Mouse (Mus musculus) embryonic facial prominence, embryonic 14.5 days (tissue): Measurements from ENCODE around the gene Sv2b. TPM values are rescaled to one million over a fixed set of nuclear protein-coding genes. Genes with fewer than 3 reads are reported as not detected.

Experiments used
- ATAC-seq: fragments of 200-750 bp; cut with Nextera tagmentation; 2 replicates; pipeline ENCODE4 v1.8.0; 2017; ENCODE audit warnings: low read depth, moderate number of reproducible peaks, moderate TSS enrichment
- DNase-seq: peaks from one replicate; pipeline ENCODE4 v3.0.0-alpha.2; 2015; ENCODE audit warnings: low spot score
- H3K27ac ChIP-seq: fragments of 300-500 bp; sonication (generic); replicated peaks from 2 replicates; pipeline ENCODE4 v1.5.1; 2014; ENCODE audit warnings: low read depth, mild to moderate bottlenecking, low read length, moderate library complexity
- H3K27me3 ChIP-seq: fragments of 300-500 bp; sonication (generic); replicated peaks from 2 replicates; pipeline ENCODE4 v1.6.1; 2014; ENCODE audit warnings: low read length; ENCODE audit not compliant: control insufficient read depth, insufficient read depth
- H3K36me3 ChIP-seq: fragments of 300-500 bp; sonication (generic); 2 replicates; pipeline ENCODE4 v1.6.1; 2014; ENCODE audit warnings: low read length, mixed read lengths; ENCODE audit not compliant: control insufficient read depth, insufficient read depth
- H3K4me1 ChIP-seq: fragments of 300-500 bp; sonication (generic); 2 replicates; pipeline ENCODE4 v1.6.1; 2014; ENCODE audit warnings: antibody characterized with exemption, low read length; ENCODE audit not compliant: control insufficient read depth, insufficient read depth
- H3K4me2 ChIP-seq: fragments of 300-500 bp; sonication (generic); 2 replicates; pipeline ENCODE4 v1.6.1; 2014; ENCODE audit warnings: low read depth, mild to moderate bottlenecking, low read length, moderate library complexity, mixed read lengths
- H3K4me3 ChIP-seq: fragments of 300-500 bp; sonication (generic); 2 replicates; pipeline ENCODE4 v1.5.1; 2014; ENCODE audit warnings: low read depth, mild to moderate bottlenecking, low read length
- H3K9ac ChIP-seq: fragments of 300-500 bp; sonication (generic); 2 replicates; pipeline ENCODE4 v1.6.1; 2014; ENCODE audit warnings: low read depth, mild to moderate bottlenecking, low read length, moderate library complexity, mixed read lengths
- H3K9me3 ChIP-seq: fragments of 300-500 bp; sonication (generic); 2 replicates; pipeline ENCODE4 v1.6.1; 2016; ENCODE audit warnings: low read length; ENCODE audit not compliant: control insufficient read depth
- WGBS: fragments of 180-500 bp; shearing (Covaris S2); extraction: QIAGEN DNeasy Blood & Tissue Kit; methylation state at CpG from one replicate; pipeline ENCODE4 v1.1.7; 2014; 5-methylcytosine and 5-hydroxymethylcytosine counted together
- polyA plus RNA-seq: library from polyadenylated mRNA; unstranded; fragments of >200 nt; fragmentation: Nextera tagmentation; extraction: Ambion mirVana; gene quantifications from 2 replicates; pipeline ENCODE4 v1.2.1, GENCODE M21; 2014

Gene Sv2b
- polyA plus RNA-seq, 1 experiment from 2014 or later = 2.9 TPM

DNA sequence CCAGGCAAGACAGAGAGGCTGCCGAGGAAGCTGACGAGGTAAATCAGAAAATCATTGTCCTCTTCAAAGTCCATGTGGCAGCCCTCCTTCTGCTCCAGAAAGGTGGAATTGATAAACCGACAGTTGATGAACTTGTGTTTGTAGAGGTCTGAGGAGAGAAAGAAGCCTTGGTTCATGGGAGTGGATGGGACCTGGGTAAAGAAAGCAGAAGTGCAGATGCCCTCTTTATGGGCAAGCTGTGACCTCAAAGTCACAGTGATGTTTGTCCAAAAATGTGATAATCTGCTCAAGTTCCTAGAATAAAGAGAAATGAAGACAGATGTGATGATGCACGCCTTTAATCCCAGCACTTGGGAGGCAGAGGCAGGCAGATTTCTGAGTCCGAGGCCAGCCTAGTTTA lies 185.0 kb downstream of the Sv2b start:
- Histone ChIP-seq H3K27ac (no peak overlapping the region), H3K4me2 (no peak overlapping the region), H3K36me3 (no peaks in the 10 kb centered on the region), H3K9ac (no peak overlapping the region), H3K27me3 (no peaks in the 10 kb centered on the region), H3K4me3 (no peak overlapping the region), H3K9me3 (no peaks in the 10 kb centered on the region), H3K4me1 (peaks cover 4% of the 10 kb centered on the region)
- ATAC-seq = no peak
- WGBS = 83% methylated on average over 5 of the region's 5 CpGs
- no peak for DNase-seq

DNA sequence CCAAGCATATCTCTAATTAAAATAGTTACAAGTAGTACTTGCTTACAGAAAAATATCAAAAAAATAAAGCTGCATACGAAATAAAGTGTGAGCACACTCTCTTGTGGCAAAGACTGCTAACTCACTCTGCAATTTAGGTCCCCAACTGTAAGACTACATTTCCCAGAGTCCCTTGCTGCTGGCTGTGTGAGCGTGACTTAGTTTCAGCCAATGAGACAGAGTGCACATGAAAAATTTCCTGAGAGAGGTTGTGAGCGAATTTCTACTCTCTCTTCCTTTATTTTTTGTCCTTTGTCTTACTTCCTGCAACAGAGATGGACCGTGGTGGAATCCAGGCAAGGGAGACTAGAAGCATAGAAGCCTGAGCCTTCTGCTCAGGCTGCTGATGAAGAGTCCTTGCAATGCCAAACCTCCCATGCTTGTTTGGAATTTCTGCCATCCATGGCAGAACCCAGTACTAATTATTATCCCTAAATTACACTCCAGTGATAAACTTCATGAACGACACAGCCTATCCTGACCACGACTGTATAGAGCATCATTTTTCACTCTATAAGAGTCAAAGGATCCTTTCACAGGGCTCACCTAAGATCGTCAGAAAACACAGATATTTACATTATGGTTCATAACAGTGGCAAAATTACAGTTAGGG lies 190.9 kb downstream of the Sv2b start:
- H3K27me3 ChIP-seq = no peaks in the 10 kb centered on the region
- no peak overlapping the region for H3K27ac ChIP-seq
- no peaks in the 10 kb centered on the region for H3K4me1 ChIP-seq
- DNase-seq (peak; percentile 82), ATAC-seq (peak; percentile 88)
- H3K36me3 ChIP-seq = no peaks in the 10 kb centered on the region
- WGBS = 37% methylated on average over 7 of the region's 7 CpGs
- H3K9ac ChIP-seq = 0 out of 2 replicates have a peak overlapping the region, but pooled peaks have one; percentile 5
- no peaks in the 10 kb centered on the region for H3K9me3 ChIP-seq
- peak overlapping the region; percentile 32 for H3K4me3 ChIP-seq
- peak overlapping the region; percentile 51 for H3K4me2 ChIP-seq

DNA sequence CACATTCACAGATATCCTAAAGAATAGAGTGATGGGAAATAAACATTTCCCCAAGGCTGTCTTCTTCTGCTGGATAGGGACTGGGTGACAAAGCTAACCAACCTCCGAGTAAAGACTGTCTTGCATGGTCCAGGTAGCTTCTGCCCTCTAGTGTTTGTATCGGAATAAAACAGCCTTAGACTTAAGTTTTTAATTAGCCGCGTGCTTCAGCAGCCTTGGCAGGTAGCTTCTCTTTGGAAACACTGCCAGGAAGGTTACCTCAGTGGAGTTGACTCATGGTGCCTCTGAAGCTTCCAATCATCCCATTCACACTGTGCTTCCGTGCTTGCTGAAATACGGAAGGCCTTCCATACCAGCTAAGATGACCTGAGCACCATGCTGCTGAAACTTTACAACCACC lies 198.4 kb downstream of the Sv2b start:
- WGBS = 6% methylated on average over 6 of the region's 6 CpGs
- Histone ChIP-seq H3K27me3 (no peaks in the 10 kb centered on the region), H3K4me1 (no peaks in the 10 kb centered on the region), H3K36me3 (no peaks in the 10 kb centered on the region), H3K27ac (no peak overlapping the region), H3K9me3 (no peaks in the 10 kb centered on the region), H3K4me3 (no peak overlapping the region), H3K4me2 (no peak overlapping the region), H3K9ac (no peak overlapping the region)
- peak; percentile 60; the same call in 1 of the 2 replicates for ATAC-seq
- DNase-seq = peak; percentile 83

DNA sequence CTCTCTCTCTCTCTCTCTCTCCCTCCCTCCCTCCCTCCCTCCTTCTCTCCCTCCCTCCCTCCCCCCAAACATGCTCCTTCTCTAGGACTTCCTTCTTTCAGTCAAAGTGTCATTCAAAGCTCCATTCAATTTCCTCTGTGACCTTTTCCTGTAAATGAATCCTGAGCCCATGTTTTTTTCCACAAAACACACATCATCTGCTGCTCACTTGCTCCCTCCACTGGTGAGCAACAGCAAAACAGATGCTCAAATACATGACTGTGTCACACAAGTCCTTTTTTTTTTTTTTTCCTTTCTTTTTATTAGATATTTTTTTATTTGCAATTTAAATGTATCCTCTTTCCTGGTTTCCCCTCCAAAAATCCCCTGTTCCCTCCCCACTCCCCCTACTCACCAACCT lies 201.6 kb downstream of the Sv2b start:
- Histone ChIP-seq H3K4me1 (no peaks in the 10 kb centered on the region), H3K4me3 (no peak overlapping the region), H3K27ac (no peak overlapping the region), H3K36me3 (no peaks in the 10 kb centered on the region), H3K4me2 (no peak overlapping the region), H3K9me3 (no peaks in the 10 kb centered on the region), H3K27me3 (no peaks in the 10 kb centered on the region), H3K9ac (no peak overlapping the region)
- ATAC-seq (no peak), DNase-seq (peak; percentile 42)

DNA sequence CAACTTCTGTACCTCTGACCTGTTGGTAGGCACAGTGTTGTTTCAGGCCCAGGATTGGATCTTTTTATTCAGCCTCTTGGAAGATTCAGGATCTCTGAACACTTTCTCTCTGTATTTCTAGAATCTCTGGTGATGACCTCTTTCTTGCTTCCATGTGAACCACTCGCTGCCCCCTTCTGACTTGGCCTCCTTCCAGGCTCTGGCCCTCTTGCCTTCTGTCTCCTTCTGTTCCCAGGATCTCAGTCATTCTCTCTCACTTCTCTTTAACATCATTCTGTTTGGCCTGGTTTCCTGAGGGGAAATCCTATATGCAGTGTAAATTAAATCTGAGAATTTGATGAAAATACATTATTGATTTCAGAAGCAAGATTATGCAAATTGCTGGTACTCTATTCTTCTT lies 205.2 kb downstream of the Sv2b start:
- Histone ChIP-seq H3K9me3 (no peaks in the 10 kb centered on the region), H3K36me3 (no peaks in the 10 kb centered on the region), H3K27ac (no peak overlapping the region), H3K9ac (no peak overlapping the region), H3K4me2 (no peak overlapping the region), H3K4me3 (no peak overlapping the region), H3K27me3 (no peaks in the 10 kb centered on the region), H3K4me1 (no peaks in the 10 kb centered on the region)
- ATAC-seq (no peak), DNase-seq (no peak)
- 52% methylated on average over 1 of the region's 1 CpGs for WGBS

DNA sequence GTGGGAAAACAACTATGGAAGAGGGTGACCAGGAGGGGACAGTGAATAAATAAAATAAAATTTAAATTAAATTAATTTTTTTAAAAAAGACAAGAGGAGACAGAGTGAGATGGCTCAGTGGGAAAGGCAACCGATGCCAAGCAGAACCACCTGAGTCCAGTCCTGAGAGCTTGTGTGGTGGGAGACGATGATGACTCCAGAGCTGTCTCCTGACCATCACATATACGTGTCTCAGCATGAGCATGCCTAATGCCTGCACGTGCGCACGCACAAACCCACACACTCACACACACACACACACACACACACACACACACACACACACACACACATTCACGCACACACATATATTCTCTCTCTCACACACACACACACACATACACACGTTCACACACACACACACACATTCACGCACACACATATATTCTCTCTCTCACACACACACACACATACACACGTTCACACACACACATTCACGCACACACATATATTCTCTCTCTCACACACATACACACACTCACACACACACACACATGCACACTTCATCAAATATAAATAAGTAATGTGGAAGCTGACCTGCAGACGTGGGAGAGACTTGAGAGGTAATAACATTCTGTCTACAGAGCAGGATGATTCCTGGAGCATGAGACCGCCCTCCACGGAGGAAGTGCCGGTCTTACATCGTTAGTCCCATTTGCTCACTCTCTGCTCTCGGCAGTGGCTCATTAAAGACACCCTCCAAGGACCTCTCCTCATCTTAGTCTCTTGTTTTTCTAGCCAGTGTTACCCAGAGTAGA lies 206.3 kb downstream of the Sv2b start:
- Histone ChIP-seq H3K4me2 (no peak overlapping the region), H3K27me3 (no peaks in the 10 kb centered on the region), H3K27ac (no peak overlapping the region), H3K9me3 (no peaks in the 10 kb centered on the region), H3K36me3 (no peaks in the 10 kb centered on the region), H3K4me1 (no peaks in the 10 kb centered on the region), H3K4me3 (no peak overlapping the region), H3K9ac (no peak overlapping the region)
- no peak for ATAC-seq
- 79% methylated on average over 17 of the region's 17 CpGs for WGBS
- no peak for DNase-seq

DNA sequence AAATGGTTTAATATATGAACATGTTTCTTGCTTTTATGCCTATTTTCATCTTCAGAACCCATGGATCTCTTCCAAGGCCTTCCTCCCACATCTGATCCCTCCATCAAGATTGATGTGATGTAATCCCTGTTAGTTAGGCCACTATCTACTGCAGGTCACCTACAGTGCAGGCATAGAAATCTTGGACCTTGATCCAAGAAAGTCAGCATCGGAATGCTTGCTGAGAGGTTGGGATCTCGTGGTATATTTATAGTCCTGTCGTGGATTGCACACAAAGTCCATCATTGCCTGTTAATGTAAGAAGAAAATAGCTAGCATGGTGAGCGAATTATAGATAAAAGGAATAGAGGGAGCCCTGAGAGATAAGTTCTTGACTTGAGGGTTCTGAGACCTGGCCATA lies 223.6 kb downstream of the Sv2b start:
- Histone ChIP-seq H3K9ac (no peak overlapping the region), H3K4me2 (no peak overlapping the region), H3K4me1 (no peaks in the 10 kb centered on the region), H3K27ac (no peak overlapping the region), H3K27me3 (no peaks in the 10 kb centered on the region), H3K4me3 (no peak overlapping the region), H3K9me3 (no peaks in the 10 kb centered on the region), H3K36me3 (no peaks in the 10 kb centered on the region)
- ATAC-seq (no peak), DNase-seq (no peak)
- WGBS = 84% methylated on average over 4 of the region's 4 CpGs

DNA sequence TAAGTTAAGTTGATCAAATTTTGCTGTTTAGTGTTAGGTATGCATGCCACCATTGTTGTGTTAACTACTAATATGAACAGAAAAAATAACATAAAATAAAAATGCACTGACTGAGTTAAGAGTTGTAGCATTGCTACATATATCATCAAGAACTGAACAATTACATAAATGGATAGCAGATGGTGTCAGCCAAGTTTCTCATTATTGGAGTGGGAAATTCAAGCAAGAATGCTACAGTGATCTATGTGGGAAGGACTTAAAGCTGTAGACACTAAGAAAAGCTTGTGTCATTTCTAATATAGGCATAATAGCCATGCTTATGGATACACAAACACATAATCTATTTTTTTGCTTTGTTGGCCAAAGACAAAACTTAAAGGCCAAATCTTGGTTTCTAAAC lies 228.9 kb downstream of the Sv2b start:
- Histone ChIP-seq H3K4me2 (no peak overlapping the region), H3K27me3 (no peaks in the 10 kb centered on the region), H3K27ac (no peak overlapping the region), H3K9ac (no peak overlapping the region), H3K36me3 (no peaks in the 10 kb centered on the region), H3K4me1 (no peaks in the 10 kb centered on the region), H3K9me3 (no peaks in the 10 kb centered on the region), H3K4me3 (no peak overlapping the region)
- DNase-seq (no peak), ATAC-seq (no peak)
